Mouse (Mus musculus): ENCODE results near the gene Tarm1. TPM values are rescaled to one million over a fixed set of nuclear protein-coding genes. Genes with fewer than 3 reads are reported as not detected.

Tarm1 gene
- total RNA-seq, 4 experiments from 2014 or later = not detected

DNA sequence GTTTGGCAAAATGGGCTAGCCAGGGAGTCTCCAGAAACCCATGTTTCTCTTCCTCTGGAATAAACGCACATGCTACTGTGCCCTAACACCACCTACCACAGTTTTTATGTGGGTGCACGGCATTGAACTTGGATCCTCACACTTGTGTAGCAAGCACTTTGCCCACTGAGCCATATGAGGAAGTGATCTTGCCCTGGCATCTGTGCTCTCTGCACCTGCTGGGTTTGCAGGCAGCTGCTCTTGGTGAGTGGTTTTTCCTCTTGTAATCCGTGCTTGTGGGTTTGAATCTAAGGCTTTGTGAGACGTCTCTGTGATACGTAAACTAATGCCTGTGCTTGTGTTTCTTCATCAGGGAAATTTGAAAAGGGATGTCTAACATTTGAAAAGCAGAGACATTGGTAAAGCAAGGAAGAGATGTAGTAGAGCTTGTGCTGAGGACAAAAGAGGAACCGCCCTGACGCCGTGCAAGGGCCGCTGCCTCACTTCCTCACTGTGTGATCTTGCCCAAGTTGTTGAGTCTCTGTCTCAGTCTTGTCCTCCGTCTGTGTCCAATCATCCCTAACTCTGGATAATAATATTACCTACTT, 59.9 kb downstream of the Tarm1 start:
- no peak for DNase-seq (ENCODE audit: low spot score in 2 of 2)

DNA sequence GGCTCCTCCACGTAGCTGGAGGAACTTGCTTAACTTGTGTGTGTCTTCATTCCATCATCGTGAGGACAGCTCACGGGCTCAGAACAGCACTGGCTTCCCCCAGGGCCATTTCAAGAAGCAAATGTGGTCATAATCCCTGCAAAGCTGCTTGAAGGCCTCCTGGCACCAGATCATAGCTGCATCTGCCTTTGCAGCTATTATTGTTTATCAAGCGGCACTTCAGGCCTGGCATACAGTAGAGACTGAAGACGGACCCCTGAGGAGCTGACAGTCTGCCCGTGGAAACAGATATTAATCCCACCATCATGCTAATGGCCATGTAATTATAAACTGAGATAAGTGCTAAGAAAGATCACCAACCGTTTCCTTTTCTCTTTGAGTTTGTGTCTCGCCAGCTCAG, 61.9 kb downstream of the Tarm1 start:
- no peak for DNase-seq (ENCODE audit: low spot score in 2 of 2)

DNA sequence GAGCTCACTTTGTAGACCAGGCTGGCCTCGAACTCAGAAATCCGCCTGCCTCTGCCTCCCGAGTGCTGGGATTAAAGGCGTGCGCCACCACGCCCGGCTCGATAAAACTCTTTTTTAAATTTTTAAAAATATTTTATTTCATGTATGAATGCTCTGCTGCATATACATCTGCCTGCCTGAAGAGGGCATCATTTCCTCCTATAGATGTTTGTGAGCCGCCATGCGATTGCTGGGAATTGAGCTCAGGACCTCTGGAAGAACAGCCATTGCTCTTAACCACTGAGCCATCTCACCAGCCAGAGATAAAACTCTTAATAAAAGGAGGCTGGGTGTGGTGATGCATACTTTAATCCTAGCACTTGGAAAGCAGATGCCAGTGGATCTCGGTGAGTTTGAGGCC, 62.4 kb downstream of the Tarm1 start:
- no peak for DNase-seq (ENCODE audit: low spot score in 2 of 2)

DNA sequence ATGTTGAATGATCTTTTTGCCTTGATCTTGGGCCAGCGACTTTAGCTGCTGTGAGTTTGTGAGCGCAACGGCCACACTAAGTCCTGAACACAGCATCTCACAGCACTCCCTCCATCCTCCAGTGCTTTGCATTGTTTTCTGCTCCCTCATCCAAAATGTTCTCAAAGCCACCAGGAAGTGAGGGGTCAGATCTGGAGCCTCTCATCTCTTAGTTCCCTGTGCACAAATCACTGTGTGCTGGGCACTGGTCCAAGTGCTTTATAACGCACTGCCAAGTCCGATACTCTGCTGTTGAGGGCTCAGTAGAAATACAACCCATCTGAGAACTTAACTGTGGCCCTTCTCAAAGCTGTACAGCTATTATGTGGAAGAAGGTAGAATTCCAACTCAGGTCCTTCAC, 64.5 kb downstream of the Tarm1 start:
- DNase-seq (ENCODE audit: low spot score in 2 of 2) = no peak

Other genes starting within 250 kb of the Tarm1 start
- 10 to 100 TPM; 11.7 to 19.2 (median 14.7) TPM for gene Myadm, start 213.5 kb downstream of the Tarm1 start, total RNA-seq (2022)
- under 1 TPM; 0.29 to 0.94 (median 0.67) TPM for gene Prkcg, start 213.4 kb downstream of the Tarm1 start, total RNA-seq (2022)
- 10 to 100 TPM in 3 of 4 experiments, 1 to 10 TPM in 1; 8.5 to 16.4 (median 13.6) TPM for gene Cacng7, start 169.7 kb downstream of the Tarm1 start, total RNA-seq (2022)
- not detected for gene Cacng8, start 111.9 kb downstream of the Tarm1 start, total RNA-seq (2022)
- gene Cacng6, start 78.4 kb downstream of the Tarm1 start, total RNA-seq (2022) = 100 to 1,000 TPM; 113 to 158 (median 136) TPM
- not detected for gene Oscar, start 113.5 kb upstream of the Tarm1 start, total RNA-seq (2022)
- 1,000 to 10,000 TPM; 1,040 to 1,135 (median 1,076) TPM for gene Ndufa3, start 114.7 kb upstream of the Tarm1 start, total RNA-seq (2022)
- 10 to 100 TPM; 10.9 to 13.9 (median 13.3) TPM for gene Tfpt, start 127.3 kb upstream of the Tarm1 start, total RNA-seq (2022)
- gene Prpf31, start 127.4 kb upstream of the Tarm1 start, total RNA-seq (2022) = 10 to 100 TPM; 17.5 to 24.7 (median 20.8) TPM
- gene Cnot3, start 142.6 kb upstream of the Tarm1 start, total RNA-seq (2022) = 10 to 100 TPM; 13.2 to 17.7 (median 14.8) TPM
- gene Leng1, start 163.2 kb upstream of the Tarm1 start, total RNA-seq (2022) = 1 to 10 TPM; 2.8 to 4.8 (median 3.7) TPM
- under 1 TPM in 3 of 4 experiments, not detected in 1; 0.27 to 0.97 (median 0.40) TPM for gene Tmc4, start 174.9 kb upstream of the Tarm1 start, total RNA-seq (2022)
- 10 to 100 TPM; 25.3 to 34.0 (median 29.0) TPM for gene Tsen34, start 190.2 kb upstream of the Tarm1 start, total RNA-seq (2022)
- gene Mboat7, start 190.9 kb upstream of the Tarm1 start, total RNA-seq (2022) = 10 to 100 TPM in 1 of 4 experiments, 1 to 10 TPM in 3; 6.7 to 10.3 (median 8.2) TPM
- gene Rps9, start 201.4 kb upstream of the Tarm1 start, total RNA-seq (2022) = 100 to 1,000 TPM; 403 to 496 (median 426) TPM
- under 1 TPM; 0.15 to 0.63 (median 0.33) TPM for gene Pirb, start 217.8 kb upstream of the Tarm1 start, total RNA-seq (2022)